Mouse (Mus musculus) megakaryocyte, adult 5-6 weeks (primary cell): ENCODE results near the gene Hal. TPM values are rescaled to one million over a fixed set of nuclear protein-coding genes. Genes with fewer than 3 reads are reported as not detected.
A peak's percentile ranks its signal among the peaks of the same experiment; 100 is the strongest.

ENCODE experiments used
- ATAC-seq: 2 replicates; pipeline ENCODE4 v1.8.0; 2016; ENCODE audit warnings: mild to moderate bottlenecking, inconsistent platforms; ENCODE audit not compliant: poor library complexity, severe bottlenecking
- total RNA-seq, 2 experiments: library from RNA; stranded (forward) in 1 of 2; stranded (reverse) in 1 of 2; fragments of 153-499, 151-499 nt in 1 of 2; fragments of 221-1000, 200-1000 nt in 1 of 2; gene quantifications; 2 replicates each; pipeline versions ENCODE4 v1.2.3 to v1.2.4; 2015 to 2017

The Hal gene
- 14.1 and 14.2 TPM in 2 replicates for total RNA-seq (2015)
- total RNA-seq (2017) = 6.9 and 10.2 TPM in 2 replicates

- ATAC-seq = peak; percentile 83
Measured at GRCm38 (mm10) chr10:93488066-93488827, at the start of gene Hal. Gene Hal, plus strand, starts transcription at chr10:93488768.

- no peak for ATAC-seq
Measured at GRCm38 (mm10) chr10:93441501-93441900, 47.1 kb upstream of the Hal start.

DNA sequence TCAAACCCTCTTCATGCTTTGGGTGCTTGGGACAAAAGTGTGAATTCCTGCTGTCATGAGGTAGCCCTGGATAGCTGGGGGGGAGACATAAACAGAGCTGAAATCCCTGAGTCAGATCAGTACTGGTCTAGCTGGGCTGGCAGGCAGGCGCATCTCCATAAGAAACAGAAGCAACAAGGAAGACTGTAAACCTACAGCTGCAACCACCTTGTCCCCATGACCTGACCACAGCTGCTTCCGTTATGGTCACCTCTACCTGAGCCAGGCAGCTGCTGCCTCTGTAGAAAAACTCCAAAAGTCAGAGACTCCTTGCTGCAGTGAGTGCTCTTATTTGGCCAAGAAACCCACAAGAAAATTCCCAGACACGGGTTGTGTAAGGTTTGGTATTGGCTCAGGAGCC is 46.4 kb upstream of the Hal start:
- peak; percentile 27; the same call in 1 of the 2 replicates for ATAC-seq

- peak; percentile 90 for ATAC-seq
Measured at GRCm38 (mm10) chr10:93444407-93444806, 44.2 kb upstream of the Hal start.

- peak; percentile 16; the same call in 1 of the 2 replicates for ATAC-seq
Measured at GRCm38 (mm10) chr10:93447398-93447797, 41.2 kb upstream of the Hal start.

- no peak for ATAC-seq
Measured at GRCm38 (mm10) chr10:93454652-93455014, 33.9 kb upstream of the Hal start.

DNA sequence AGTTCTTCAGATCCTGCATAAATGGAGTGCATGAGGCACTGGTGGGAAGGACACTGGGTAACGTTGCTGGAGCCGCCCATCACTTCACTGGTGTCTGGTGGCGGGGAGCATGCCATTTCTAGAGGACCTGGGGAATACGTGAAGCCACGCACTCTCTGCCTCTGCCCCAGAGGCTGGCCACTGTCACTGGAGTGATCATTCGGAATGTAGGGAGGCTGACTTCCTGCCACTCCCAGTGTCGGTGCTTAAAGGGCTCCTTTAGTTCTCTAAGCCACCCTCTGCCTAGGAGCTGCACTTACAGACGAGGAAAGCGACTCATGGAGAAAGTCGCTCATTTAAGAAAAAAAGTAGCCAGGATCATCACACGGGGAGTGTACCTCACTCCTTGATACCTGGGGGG is 28.5 kb upstream of the Hal start:
- ATAC-seq = no peak

DNA sequence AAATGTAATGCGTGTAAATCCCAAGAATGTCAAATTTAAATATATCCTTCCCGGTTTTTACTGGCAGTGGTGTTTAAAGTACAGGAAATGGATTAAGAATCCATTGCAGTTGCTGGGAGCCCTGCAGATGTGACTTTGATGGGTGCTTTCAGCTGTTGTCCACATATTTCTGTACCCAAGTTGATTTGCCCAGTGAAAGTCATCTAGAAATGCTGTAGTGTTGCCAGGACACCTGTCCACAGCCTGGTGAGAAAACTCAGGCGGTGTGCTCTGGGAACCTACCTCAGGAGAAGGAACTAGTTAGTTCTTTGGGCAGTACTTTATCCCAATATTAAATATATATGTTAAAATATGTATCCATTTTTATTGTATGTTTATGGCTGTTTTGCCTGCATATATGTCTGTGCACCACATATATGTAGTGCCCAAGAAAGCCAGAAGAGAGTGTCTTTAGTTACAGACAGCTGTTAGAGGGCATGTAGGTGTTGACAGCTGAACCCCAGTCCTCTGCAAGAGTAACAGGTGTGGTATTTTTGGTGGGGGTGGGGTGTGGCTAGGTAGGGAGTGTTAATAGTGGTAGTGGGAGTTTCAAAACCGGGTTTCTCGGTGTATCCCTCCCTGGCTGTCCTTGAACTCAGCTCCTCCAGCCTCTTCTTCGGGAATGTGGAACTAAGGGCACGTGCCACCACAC is 25.7 kb upstream of the Hal start:
- ATAC-seq = no peak

DNA sequence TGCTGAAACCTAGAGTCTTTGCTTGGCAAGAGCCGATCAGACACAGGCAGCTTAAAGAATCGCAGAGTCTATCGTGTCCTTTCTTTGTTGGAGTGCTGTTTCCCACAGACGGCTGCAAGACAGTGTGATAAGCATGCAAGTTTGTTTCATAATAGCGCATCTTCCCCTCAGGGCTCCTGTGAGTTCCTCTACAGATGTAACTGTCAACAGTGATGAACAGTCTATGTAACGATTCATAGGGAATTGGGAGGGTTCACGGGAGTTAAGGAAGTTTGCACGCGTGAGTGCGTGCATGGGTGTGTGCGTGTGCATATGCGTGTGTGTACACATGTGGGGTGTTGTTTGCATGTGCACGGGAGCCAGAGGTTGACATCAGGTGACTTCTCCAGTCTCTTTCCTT is 25.0 kb upstream of the Hal start:
- ATAC-seq = peak; percentile 53

DNA sequence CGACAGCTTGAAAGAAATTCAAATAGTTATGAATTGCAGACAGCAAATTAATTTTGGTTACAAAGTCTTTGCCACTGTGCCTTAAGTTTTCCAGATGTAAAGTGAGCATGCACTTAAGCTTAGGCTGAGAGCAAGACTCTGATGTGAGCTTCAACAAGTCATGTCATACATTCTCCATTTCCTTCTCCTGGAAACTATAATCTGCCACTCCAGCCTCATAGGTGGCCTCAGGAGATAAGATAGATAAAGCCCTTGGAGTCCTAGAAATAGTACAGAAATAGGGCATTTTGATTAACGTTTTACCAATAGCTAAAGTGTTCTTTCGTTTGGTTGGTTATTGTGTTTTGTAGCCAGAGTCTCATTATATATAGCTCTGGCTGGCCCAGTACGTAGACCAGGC is 21.3 kb upstream of the Hal start:
- ATAC-seq = no peak

DNA sequence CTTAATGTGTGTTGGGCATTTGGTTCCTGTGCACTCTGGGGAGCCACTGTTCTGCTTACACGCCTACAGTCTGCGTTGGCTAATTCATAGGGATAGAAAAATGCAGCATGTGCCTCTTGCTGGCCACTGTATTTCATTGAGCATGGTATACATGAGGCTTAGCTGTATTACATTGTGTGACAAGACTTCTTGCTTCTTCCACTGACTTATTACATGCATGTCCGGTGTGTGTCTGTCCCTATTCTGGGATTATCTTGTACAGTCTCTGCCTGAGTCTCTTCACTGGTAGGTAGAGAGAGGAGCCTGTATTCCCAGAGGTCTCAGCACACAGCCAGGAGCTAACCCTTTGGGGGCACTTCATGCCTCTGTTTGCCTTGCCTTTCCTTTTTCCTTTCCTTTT is 20.8 kb upstream of the Hal start:
- ATAC-seq = peak; percentile 36

DNA sequence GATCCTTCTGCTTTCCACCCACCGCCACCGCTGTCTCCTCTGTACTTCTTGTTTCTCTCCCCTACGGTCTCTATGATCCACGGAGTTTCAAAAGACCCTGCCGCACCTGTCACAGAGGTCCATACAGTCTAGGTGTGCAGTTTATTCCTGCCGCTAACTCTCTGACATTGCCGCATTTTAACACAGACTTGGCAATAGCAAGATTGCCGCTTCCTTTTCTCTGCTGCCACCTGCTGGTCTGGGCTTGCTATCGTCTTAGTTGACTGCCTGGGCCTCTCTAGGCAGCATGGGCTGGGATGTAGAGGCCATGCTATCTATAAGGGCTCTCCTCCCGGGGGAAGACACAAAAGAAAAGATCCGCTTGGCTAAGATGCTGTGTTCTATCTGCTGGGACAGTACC is 17.2 kb upstream of the Hal start:
- peak; percentile 86 for ATAC-seq

DNA sequence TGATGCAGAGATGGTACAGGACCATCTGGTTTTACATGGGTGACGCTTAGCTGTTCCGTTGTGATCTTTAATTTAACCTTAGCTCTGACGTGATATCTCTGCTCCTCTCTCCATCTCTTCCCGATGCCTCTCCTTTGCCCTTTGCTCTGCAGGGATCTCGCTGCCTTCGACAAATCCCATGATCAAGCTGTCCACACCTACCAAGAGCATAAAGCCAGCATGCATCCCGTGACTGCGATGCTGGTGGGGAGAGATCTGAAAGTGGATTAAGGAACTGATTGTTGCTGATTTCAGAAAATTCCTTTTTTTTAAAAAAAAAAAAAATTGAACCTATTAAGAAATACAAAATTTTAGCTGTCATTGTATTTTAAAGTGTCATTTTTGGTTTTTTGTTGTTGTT is 4.1 kb upstream of the Hal start:
- ATAC-seq = no peak

DNA sequence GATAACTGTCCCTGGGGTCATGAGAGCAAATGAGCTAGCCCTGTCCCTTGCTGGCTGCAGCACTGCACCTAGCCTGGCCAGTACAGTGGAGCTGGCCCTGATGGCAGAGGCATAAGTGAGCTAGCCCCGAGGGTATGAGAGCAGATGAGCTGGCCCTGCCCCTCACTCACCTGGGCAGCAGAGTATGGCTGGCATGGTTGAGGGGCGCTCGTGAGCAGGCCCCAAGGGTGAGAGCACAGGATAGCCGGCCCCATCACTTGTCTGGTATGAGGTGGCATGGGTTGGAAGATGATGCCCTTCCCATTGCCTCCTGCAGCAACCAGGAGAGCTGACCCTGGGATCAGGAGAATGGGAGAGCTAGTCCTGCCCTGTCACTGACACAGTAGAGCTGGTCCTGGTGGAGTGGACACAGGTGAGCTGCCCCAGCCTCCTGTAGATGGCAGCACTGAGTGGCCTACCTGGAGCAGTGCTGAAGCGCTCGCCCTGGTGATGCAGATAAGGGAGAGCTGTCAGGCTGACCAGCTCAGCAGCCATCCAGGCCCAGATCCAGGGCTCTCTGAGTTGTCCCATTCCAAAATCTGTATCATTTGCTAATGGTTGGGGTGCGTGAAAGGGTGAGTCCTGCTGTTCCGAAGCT is 3.4 kb upstream of the Hal start:
- ATAC-seq = no peak

DNA sequence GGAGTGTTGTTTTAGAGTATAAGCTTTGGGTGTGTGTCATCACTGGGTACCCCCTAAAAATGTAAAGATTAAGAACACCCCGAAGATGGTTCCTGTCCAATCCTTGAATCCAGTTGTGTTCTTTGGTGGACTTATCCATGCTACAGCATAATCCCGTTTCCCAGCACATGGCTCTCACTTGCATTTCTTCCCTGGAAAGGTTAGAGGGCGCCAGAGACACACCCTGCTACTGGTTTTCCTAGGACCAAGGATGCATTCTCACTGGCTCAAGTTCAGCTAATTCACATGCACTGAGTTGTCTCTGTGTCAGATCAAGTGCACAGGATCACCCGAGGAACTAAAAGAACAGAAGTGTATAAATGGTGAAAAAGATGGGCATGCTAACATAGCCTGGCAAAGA is 1.9 kb upstream of the Hal start:
- no peak for ATAC-seq

GRCm38 (mm10) chr10:93488828-93489226 is 259 bp downstream of the Hal start:
- ATAC-seq = peak; percentile 42

GRCm38 (mm10) chr10:93490451-93490850 is 1.9 kb downstream of the Hal start:
- ATAC-seq = no peak

- peak; percentile 63 for ATAC-seq
Measured at GRCm38 (mm10) chr10:93500864-93501263, 12.3 kb downstream of the Hal start.

DNA sequence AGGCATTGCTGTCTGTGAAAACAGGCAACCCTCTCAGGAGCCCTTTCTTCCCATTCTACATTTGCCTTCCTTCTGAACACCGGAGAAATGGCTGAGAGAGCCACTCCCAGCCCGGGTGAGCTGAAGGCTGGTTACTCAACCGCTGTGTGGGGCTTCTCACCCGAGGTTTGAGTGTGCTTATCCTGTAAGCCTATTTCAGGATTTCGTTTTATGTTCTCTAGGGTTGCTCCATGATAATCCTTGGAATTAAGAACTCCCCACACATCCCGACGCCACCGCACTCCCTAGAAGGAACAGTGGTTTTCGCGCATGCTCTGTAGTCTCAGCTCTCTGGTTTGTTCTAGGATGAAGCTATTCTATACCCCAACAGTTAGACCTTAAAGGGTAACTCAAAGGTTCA is 12.8 kb downstream of the Hal start:
- ATAC-seq = no peak

DNA sequence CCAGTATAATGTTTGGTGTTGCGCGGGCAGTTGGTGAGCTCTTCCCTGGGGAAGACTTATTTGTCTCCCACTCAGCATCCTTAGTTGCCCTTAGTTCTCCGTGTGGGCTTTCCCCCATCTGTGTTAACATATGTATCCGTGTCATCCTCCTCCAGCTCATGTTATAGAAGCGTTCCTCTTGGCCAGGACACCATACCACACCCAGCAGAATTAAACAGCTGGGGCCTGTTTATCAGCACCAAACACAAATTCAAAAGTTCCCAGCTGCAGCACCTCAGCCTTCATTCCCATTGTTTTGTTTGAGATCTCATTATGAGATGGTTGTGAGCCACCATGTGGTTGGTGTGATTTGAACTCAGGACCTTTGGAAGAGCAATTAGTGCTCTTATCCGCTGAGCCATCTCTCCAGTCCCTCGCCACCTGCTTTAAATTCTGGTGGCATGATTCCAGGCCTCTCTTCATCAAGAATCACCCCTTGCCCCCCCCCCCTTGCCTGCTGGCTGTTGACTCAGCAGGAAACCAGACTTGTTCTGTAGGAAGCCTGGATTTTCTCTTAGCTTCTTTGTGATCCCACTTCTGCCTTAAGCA is 19.9 kb downstream of the Hal start:
- ATAC-seq = no peak

GRCm38 (mm10) chr10:93509532-93510153 is 21.1 kb downstream of the Hal start:
- no peak for ATAC-seq
